Mouse (Mus musculus): ENCODE results near the gene Hist1h2bf.
A peak's percentile ranks its signal among the peaks of the same experiment; 100 is the strongest.

GRCm38 (mm10) chr13:23524654-23525053 lies 49.3 kb downstream of the Hist1h2bf start:
- TF ChIP-seq POLR2A (IDR thresholded peaks at IDR 0.05; ENCODE audit: insufficient read depth, low read length) (no peak), CTCF (IDR thresholded peaks at IDR 0.05; ENCODE audit: low read depth, low read length) (peak; percentile 72)
